Mouse (Mus musculus): Measurements from ENCODE around the gene Zcchc7. TPM values are rescaled to one million over a fixed set of nuclear protein-coding genes. Genes with fewer than 3 reads are reported as not detected.

Gene Zcchc7
- polyA plus RNA-seq, 1 experiment, result 43.4 TPM

DNA sequence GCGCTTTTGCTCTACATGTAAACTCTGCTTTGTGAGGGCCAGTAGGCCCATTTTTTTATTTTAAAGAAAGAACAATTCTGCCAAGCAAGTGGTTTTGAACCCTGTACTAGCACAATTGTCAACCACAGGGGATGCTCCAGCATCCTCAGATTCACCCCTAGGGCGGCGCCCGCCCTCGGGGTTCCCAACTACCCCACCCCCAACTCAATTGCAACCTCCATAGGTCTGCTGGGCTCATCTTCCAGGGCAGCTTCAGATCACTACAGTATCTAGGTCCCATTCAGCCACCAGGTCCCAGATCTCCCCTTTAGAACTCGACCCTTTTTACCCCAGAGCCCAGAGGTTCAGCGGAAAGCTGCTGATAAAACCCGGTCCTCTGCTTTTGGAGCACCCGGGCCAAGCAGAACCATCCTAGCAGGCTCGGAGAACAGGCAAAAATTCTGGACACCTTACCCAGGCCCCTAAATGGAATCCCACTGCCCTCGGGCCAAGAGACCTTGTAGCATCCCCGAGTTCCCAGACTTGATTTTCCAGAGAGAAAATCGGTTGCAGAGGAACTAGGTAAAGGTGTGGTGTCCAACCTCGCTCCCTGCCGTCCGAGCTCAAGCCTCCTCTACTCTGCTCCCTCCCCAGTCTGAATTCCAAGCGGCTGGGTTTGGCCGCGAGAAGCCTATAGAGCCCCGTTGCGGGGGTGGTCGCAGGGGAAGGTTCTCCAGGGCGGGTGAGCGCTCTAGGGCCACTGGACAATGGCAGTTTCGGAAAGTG lies 44.4 kb upstream of the Zcchc7 start:
- Histone ChIP-seq H3K4me1 (ENCODE audit: control insufficient read depth, insufficient read depth, low read length) (no peaks in the 10 kb centered on the region; the same call in 1 of the 2 replicates), H3K4me3 (replicated peaks; ENCODE audit: control insufficient read depth, low read depth, low read length) (peak overlapping the region; percentile 57), H3K27ac (ENCODE audit: control insufficient read depth, insufficient read depth, low read depth, low read length, poor library complexity) (peak overlapping the region; percentile 97)
- TF ChIP-seq CTCF (IDR thresholded peaks at IDR 0.05; ENCODE audit: control insufficient read depth, insufficient read depth, low read length), result no peak
- no peak for TF ChIP-seq POLR2A (IDR thresholded peaks at IDR 0.05; ENCODE audit: borderline replicate concordance, control insufficient read depth, low read depth, low read length)
- WGBS, result 9% methylated on average over 25 of the region's 25 CpGs

DNA sequence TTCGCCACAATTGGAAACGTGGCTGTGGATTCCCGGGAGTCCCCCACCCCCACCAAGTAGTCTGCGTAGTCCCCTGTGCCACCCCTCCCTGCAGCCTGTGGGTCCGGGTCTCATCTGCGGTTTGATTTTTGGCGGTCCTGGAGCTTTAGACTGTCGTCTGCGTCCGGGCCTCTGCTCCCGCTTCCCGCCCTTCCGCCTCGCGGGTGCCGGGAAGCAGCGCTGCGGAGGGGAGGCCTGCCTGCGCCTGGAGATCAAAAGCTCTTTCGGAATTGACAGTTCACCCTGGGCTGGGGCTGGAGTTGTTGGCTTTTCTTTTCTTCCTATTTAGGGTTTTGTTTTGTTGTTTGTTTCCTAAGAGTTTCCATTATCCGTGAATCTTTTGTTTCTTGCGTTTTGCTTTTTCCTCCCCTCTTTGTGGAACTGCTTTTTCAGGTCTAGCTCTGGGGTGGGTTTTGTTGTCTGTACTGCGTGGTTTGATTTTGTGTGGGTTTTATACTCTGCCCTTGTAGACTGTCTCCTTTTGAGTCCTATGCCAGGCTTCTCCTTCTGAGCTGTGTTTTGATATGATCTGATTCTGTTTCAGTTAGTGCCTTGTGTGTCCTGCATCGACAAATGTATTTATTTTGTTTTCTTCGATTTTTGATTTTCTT lies 43.5 kb upstream of the Zcchc7 start:
- H3K4me3 ChIP-seq (replicated peaks; ENCODE audit: control insufficient read depth, low read depth, low read length), result peak overlapping the region; percentile 3
- TF ChIP-seq POLR2A (IDR thresholded peaks at IDR 0.05; ENCODE audit: borderline replicate concordance, control insufficient read depth, low read depth, low read length) (no peak), CTCF (IDR thresholded peaks at IDR 0.05; ENCODE audit: control insufficient read depth, insufficient read depth, low read length) (no peak)
- H3K27ac ChIP-seq (ENCODE audit: control insufficient read depth, insufficient read depth, low read depth, low read length, poor library complexity), result peak overlapping the region; percentile 97
- H3K4me1 ChIP-seq (ENCODE audit: control insufficient read depth, insufficient read depth, low read length), result no peaks in the 10 kb centered on the region; the same call in 1 of the 2 replicates
- WGBS, result 4% methylated on average over 25 of the region's 25 CpGs

DNA sequence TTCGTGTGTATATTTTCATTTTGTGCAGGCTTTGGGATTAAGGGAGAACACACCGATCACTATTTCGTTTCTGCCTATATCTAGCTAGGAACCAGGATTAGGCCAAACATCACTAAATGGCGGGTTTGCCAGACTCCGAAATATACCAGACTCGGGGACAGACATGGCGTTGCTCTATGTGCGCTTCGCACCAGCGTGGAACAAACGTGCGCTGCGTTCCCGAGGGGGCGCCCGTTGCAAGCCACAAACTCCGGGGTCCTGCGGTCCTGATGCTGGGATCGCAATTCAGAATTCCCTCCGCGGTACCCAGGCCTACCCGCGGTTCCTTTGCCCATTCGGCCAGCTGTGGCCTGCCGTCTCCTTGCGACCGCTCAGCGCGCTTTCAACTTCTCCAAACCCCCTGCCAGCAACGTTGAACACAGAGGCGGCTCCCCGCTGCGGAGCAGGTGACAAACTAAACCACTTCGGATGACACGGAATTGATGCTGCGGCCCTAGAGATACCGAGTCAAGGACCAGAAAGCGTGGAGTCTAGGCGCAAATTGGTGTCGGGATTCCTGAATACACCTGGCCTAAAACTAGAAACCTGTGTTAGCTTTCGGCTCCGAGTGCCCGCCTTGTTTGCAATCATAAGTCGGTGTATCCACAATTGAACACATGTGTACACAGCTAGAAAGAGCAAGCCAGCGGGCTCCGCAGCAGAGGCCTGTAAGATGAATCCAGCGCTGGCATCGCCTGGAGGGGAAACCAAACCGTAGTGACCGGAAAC lies 42.7 kb upstream of the Zcchc7 start:
- Histone ChIP-seq H3K27ac (ENCODE audit: control insufficient read depth, insufficient read depth, low read depth, low read length, poor library complexity) (peak overlapping the region; percentile 82), H3K4me3 (replicated peaks; ENCODE audit: control insufficient read depth, low read depth, low read length) (peak overlapping the region; percentile 31), H3K4me1 (ENCODE audit: control insufficient read depth, insufficient read depth, low read length) (no peaks in the 10 kb centered on the region)
- TF ChIP-seq CTCF (IDR thresholded peaks at IDR 0.05; ENCODE audit: control insufficient read depth, insufficient read depth, low read length), result no peak
- TF ChIP-seq POLR2A (IDR thresholded peaks at IDR 0.05; ENCODE audit: borderline replicate concordance, control insufficient read depth, low read depth, low read length), result peak; percentile 53; the same call in 1 of the 2 replicates
- WGBS, result 2% methylated on average over 50 of the region's 50 CpGs

DNA sequence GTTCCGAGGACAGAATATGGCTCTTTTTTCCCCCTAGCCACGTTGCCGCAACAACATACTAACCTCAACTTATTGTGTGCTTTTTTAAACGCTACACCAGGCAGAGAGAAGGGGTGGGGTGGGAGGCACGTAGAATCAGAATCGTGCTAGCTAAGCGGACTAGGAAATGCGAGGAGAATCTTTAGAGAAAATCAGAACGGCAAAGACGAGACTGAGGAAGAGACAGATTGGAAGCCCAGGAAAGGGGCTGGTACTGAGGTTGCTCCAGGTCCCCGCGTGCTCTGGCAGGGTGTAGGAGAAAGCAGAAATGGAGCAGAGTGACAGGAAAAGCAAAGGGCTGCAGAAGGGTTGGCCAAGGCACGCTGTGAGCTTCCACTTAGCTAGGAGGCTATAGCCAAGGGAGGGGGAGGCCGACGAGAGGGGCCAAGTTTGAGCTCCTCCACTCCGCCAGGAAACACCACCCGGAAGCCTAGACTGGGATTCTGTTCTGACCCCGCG lies 42.1 kb upstream of the Zcchc7 start:
- Histone ChIP-seq H3K4me1 (ENCODE audit: control insufficient read depth, insufficient read depth, low read length) (no peaks in the 10 kb centered on the region), H3K27ac (ENCODE audit: control insufficient read depth, insufficient read depth, low read depth, low read length, poor library complexity) (peak overlapping the region; percentile 82), H3K4me3 (replicated peaks; ENCODE audit: control insufficient read depth, low read depth, low read length) (peak overlapping the region; percentile 22)
- 3% methylated on average over 19 of the region's 19 CpGs for WGBS
- TF ChIP-seq CTCF (IDR thresholded peaks at IDR 0.05; ENCODE audit: control insufficient read depth, insufficient read depth, low read length) (no peak), POLR2A (IDR thresholded peaks at IDR 0.05; ENCODE audit: borderline replicate concordance, control insufficient read depth, low read depth, low read length) (no peak)

DNA sequence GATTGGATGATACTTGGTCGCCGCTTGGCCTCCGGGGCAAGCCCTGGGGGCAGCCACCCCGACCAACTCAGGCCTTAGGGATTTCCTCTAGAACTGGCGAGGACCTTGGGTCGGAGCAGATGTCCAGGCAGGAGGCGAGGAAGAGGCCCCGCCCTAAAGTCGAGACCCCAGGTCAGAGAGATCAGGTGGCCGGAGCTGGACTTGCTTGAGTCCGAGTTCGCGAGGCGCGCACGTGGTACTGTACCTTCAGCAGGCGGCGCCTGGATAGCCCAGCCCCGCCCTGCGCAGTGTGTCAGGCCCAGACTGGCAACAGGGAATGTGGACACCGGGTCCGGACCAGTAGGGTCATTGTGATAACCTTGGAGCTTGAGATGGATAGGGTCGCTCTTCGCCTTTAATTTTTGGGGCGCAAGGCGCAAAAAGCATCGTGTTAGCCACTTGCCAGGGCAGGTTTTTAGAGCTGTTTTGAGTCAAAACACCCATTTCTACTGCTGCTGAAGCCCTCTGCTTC lies 41.5 kb upstream of the Zcchc7 start:
- Histone ChIP-seq H3K27ac (ENCODE audit: control insufficient read depth, insufficient read depth, low read depth, low read length, poor library complexity) (peak overlapping the region; percentile 82; the same call in 1 of the 2 replicates), H3K4me3 (replicated peaks; ENCODE audit: control insufficient read depth, low read depth, low read length) (no peak overlapping the region), H3K4me1 (ENCODE audit: control insufficient read depth, insufficient read depth, low read length) (no peaks in the 10 kb centered on the region)
- WGBS, result 10% methylated on average over 27 of the region's 27 CpGs
- TF ChIP-seq POLR2A (IDR thresholded peaks at IDR 0.05; ENCODE audit: borderline replicate concordance, control insufficient read depth, low read depth, low read length) (no peak), CTCF (IDR thresholded peaks at IDR 0.05; ENCODE audit: control insufficient read depth, insufficient read depth, low read length) (no peak)

DNA sequence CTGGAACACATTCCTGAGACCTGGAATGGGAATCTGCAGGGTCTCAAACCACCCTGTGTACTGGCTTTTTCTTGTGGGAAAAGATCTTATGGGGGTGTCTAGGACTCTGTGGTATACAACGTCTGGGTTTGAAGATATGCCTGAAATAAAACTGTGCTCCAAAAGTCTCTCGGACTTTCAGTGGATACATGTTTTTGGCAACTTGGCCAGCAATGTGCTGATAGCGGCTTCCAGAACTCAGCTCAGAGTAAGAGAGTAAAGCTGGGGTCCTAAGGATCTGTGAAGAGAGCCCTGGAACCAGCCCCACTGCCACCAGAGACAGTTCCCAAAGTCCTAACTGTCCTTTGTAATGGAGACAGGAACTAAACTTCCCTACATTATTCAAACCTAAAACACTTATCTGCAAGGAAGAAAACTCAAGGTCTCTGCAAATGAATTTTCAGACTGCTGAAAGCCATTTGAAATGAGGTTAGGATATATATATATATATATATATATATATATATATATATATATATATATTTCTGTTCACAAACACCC lies 40.0 kb upstream of the Zcchc7 start:
- 9% methylated on average over 3 of the region's 3 CpGs for WGBS
- Histone ChIP-seq H3K27ac (ENCODE audit: control insufficient read depth, insufficient read depth, low read depth, low read length, poor library complexity) (no peak overlapping the region), H3K4me3 (replicated peaks; ENCODE audit: control insufficient read depth, low read depth, low read length) (no peak overlapping the region), H3K4me1 (ENCODE audit: control insufficient read depth, insufficient read depth, low read length) (no peaks in the 10 kb centered on the region)
- TF ChIP-seq POLR2A (IDR thresholded peaks at IDR 0.05; ENCODE audit: borderline replicate concordance, control insufficient read depth, low read depth, low read length) (no peak), CTCF (IDR thresholded peaks at IDR 0.05; ENCODE audit: control insufficient read depth, insufficient read depth, low read length) (no peak)

DNA sequence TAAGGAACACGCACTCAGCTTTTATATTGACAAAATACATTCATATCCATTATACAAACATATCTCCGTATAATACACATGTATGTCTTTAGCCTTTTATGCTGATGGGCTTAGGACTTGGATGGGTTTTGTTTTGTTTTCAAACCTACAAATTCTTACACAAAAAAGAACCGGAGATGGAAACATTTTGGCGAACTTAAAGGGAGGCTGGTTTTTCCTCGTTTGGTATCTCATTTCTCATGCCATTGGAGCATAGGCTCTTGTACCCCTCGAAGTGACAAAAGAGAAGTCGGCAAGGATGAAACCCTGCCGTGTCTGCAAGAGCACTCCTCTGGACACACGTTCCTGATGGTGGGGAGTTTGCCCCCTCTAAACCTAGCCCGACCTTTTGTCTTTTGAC lies 39.3 kb upstream of the Zcchc7 start:
- Histone ChIP-seq H3K4me3 (replicated peaks; ENCODE audit: control insufficient read depth, low read depth, low read length) (no peak overlapping the region), H3K27ac (ENCODE audit: control insufficient read depth, insufficient read depth, low read depth, low read length, poor library complexity) (no peak overlapping the region), H3K4me1 (ENCODE audit: control insufficient read depth, insufficient read depth, low read length) (no peaks in the 10 kb centered on the region)
- TF ChIP-seq POLR2A (IDR thresholded peaks at IDR 0.05; ENCODE audit: borderline replicate concordance, control insufficient read depth, low read depth, low read length) (no peak), CTCF (IDR thresholded peaks at IDR 0.05; ENCODE audit: control insufficient read depth, insufficient read depth, low read length) (no peak)
- 13% methylated on average over 10 of the region's 10 CpGs for WGBS

Data from bone marrow, adult 2 months (tissue).